Mouse (Mus musculus) limb, embryonic 11.5 days (tissue): Measurements from ENCODE around the gene Gpr33. TPM values are rescaled to one million over a fixed set of nuclear protein-coding genes. Genes with fewer than 3 reads are reported as not detected.

Experiments used
- ATAC-seq: fragments of 200-750 bp; cut with Nextera tagmentation; 2 replicates; pipeline ENCODE4 v1.8.0; 2017; ENCODE audit warnings: low read depth; ENCODE audit not compliant: insufficient number of reproducible peaks, low FRiP score, low TSS enrichment
- DNase-seq: peaks from one replicate; pipeline ENCODE4 v3.0.0-alpha.2; 2015; ENCODE audit warnings: low spot score
- H3K27ac ChIP-seq: fragments of 300-500 bp; sonication (generic); replicated peaks from 2 replicates; pipeline ENCODE4 v1.5.1; 2014; ENCODE audit warnings: low read depth, mild to moderate bottlenecking, low read length
- H3K27me3 ChIP-seq: fragments of 300-500 bp; sonication (generic); 2 replicates; pipeline ENCODE4 v1.6.1; 2014; ENCODE audit warnings: mild to moderate bottlenecking, low read length, mixed read lengths; ENCODE audit not compliant: control insufficient read depth, insufficient read depth
- H3K36me3 ChIP-seq: fragments of 300-500 bp; sonication (generic); 2 replicates; pipeline ENCODE4 v1.6.1; 2014; ENCODE audit warnings: mild to moderate bottlenecking, low read length, moderate library complexity, mixed read lengths; ENCODE audit not compliant: control insufficient read depth, insufficient read depth
- H3K4me1 ChIP-seq: fragments of 300-500 bp; sonication (generic); 2 replicates; pipeline ENCODE4 v1.6.1; 2014; ENCODE audit warnings: low read length, mixed read lengths; ENCODE audit not compliant: control insufficient read depth, insufficient read depth
- H3K4me2 ChIP-seq: fragments of 300-500 bp; sonication (generic); 2 replicates; pipeline ENCODE4 v1.6.1; 2014; ENCODE audit warnings: low read depth, mild to moderate bottlenecking, moderate library complexity; ENCODE audit not compliant: severe bottlenecking
- H3K4me3 ChIP-seq: fragments of 300-500 bp; sonication (generic); 2 replicates; pipeline ENCODE4 v1.5.1; 2014; ENCODE audit warnings: low read depth, low read length
- H3K9ac ChIP-seq: fragments of 300-500 bp; sonication (generic); 2 replicates; pipeline ENCODE4 v1.6.1; 2014; ENCODE audit warnings: mild to moderate bottlenecking, low read length
- H3K9me3 ChIP-seq: fragments of 300-500 bp; sonication (generic); 2 replicates; pipeline ENCODE4 v1.6.1; 2016; ENCODE audit warnings: low read length; ENCODE audit not compliant: control insufficient read depth
- WGBS: fragments of 180-500 bp; shearing (Covaris S2); extraction: QIAGEN DNeasy Blood & Tissue Kit; methylation state at CpG from one replicate; pipeline ENCODE4 v1.1.7; 2014; 5-methylcytosine and 5-hydroxymethylcytosine counted together
- polyA plus RNA-seq: library from polyadenylated mRNA; unstranded; fragments of >200 nt; fragmentation: Nextera tagmentation; extraction: Ambion mirVana; gene quantifications from 2 replicates; pipeline ENCODE4 v1.2.1, GENCODE M21; 2014

Gene Gpr33
- polyA plus RNA-seq, 1 experiment from 2014 or later: not detected

GRCm38 (mm10) chr12:52013274-52013673 is 14.6 kb downstream of the Gpr33 start:
- no peak overlapping the region for H3K27ac ChIP-seq
- no peak for DNase-seq
- H3K9me3 ChIP-seq: no peaks in the 10 kb centered on the region
- no peaks in the 10 kb centered on the region for H3K36me3 ChIP-seq
- H3K4me2 ChIP-seq: no peak overlapping the region
- 13% methylated on average over 9 of the region's 9 CpGs for WGBS
- no peak for ATAC-seq
- no peak overlapping the region for H3K9ac ChIP-seq
- H3K4me1 ChIP-seq: no peaks in the 10 kb centered on the region
- no peaks in the 10 kb centered on the region for H3K27me3 ChIP-seq
- H3K4me3 ChIP-seq: no peak overlapping the region

GRCm38 (mm10) chr12:52012159-52012558 is 15.7 kb downstream of the Gpr33 start:
- WGBS: 71% methylated on average over 8 of the region's 8 CpGs
- Histone ChIP-seq H3K9me3 (no peaks in the 10 kb centered on the region), H3K36me3 (no peaks in the 10 kb centered on the region), H3K9ac (no peak overlapping the region), H3K4me2 (no peak overlapping the region), H3K4me3 (no peak overlapping the region), H3K27ac (no peak overlapping the region), H3K4me1 (no peaks in the 10 kb centered on the region), H3K27me3 (no peaks in the 10 kb centered on the region)
- no peak for DNase-seq
- no peak for ATAC-seq

GRCm38 (mm10) chr12:52010630-52010961 is 17.3 kb downstream of the Gpr33 start:
- no peaks in the 10 kb centered on the region for H3K4me1 ChIP-seq
- H3K4me2 ChIP-seq: no peak overlapping the region
- no peaks in the 10 kb centered on the region for H3K36me3 ChIP-seq
- no peaks in the 10 kb centered on the region for H3K9me3 ChIP-seq
- H3K27ac ChIP-seq: no peak overlapping the region
- DNase-seq (no peak), ATAC-seq (no peak)
- no peak overlapping the region for H3K4me3 ChIP-seq
- H3K9ac ChIP-seq: no peak overlapping the region
- no peaks in the 10 kb centered on the region for H3K27me3 ChIP-seq
- 73% methylated on average over 2 of the region's 2 CpGs for WGBS

- 76% methylated on average over 15 of the region's 15 CpGs for WGBS
- Histone ChIP-seq H3K27me3 (no peaks in the 10 kb centered on the region), H3K36me3 (no peaks in the 10 kb centered on the region), H3K4me2 (no peak overlapping the region), H3K9ac (no peak overlapping the region), H3K4me1 (no peaks in the 10 kb centered on the region), H3K4me3 (no peak overlapping the region), H3K27ac (no peak overlapping the region), H3K9me3 (no peaks in the 10 kb centered on the region)
- ATAC-seq: no peak
- DNase-seq: no peak
Measured at GRCm38 (mm10) chr12:52009928-52010629, 17.8 kb downstream of the Gpr33 start.

GRCm38 (mm10) chr12:52006633-52006994 is 21.2 kb downstream of the Gpr33 start:
- 53% methylated on average over 5 of the region's 5 CpGs for WGBS

GRCm38 (mm10) chr12:52005877-52006632 is 21.8 kb downstream of the Gpr33 start, which contains the start of gene Dtd2:
TSS of gene Dtd2 (minus strand) at chr12:52006501.
- peak within 1 kb of the TSS; percentile 70 for H3K9ac ChIP-seq
- H3K36me3 ChIP-seq: no peaks in the 10 kb centered on the region
- WGBS: 2% methylated on average over 46 of the region's 46 CpGs
- no peaks in the 10 kb centered on the region for H3K27me3 ChIP-seq
- no peaks in the 10 kb centered on the region for H3K9me3 ChIP-seq
- no peak within 1 kb of the TSS for H3K27ac ChIP-seq
- H3K4me3 ChIP-seq: peak within 1 kb of the TSS; percentile 71
- H3K4me1 ChIP-seq: no peaks in the 10 kb centered on the region
- peak; percentile 93 for ATAC-seq
- peak; percentile 96 for DNase-seq
- peak within 1 kb of the TSS; percentile 68 for H3K4me2 ChIP-seq

More at GRCm38 (mm10) chr12:52006633-52006994, 21.2 kb downstream of the Gpr33 start:
- H3K36me3 ChIP-seq: no peaks in the 10 kb centered on the region
- H3K9ac ChIP-seq: no peak overlapping the region; the same call in 1 of the 2 replicates
- no peak for DNase-seq
- H3K9me3 ChIP-seq: no peaks in the 10 kb centered on the region
- no peak overlapping the region for H3K27ac ChIP-seq
- no peaks in the 10 kb centered on the region for H3K4me1 ChIP-seq
- H3K4me3 ChIP-seq: peak overlapping the region; percentile 71
- no peaks in the 10 kb centered on the region for H3K27me3 ChIP-seq
- peak overlapping the region; percentile 68; the same call in 1 of the 2 replicates for H3K4me2 ChIP-seq
- ATAC-seq: peak; percentile 62; the same call in 1 of the 2 replicates

GRCm38 (mm10) chr12:52002746-52003145 is 25.1 kb downstream of the Gpr33 start:
- Histone ChIP-seq H3K4me1 (no peaks in the 10 kb centered on the region), H3K4me2 (no peak overlapping the region), H3K36me3 (peaks cover 3% of the 10 kb centered on the region; the same call in 1 of the 2 replicates), H3K9ac (no peak overlapping the region), H3K9me3 (no peaks in the 10 kb centered on the region), H3K4me3 (no peak overlapping the region), H3K27ac (no peak overlapping the region), H3K27me3 (no peaks in the 10 kb centered on the region)
- no peak for DNase-seq
- no peak for ATAC-seq
- 92% methylated on average over 3 of the region's 3 CpGs for WGBS

GRCm38 (mm10) chr12:52001544-52001943 is 26.3 kb downstream of the Gpr33 start:
- peaks cover 3% of the 10 kb centered on the region; the same call in 1 of the 2 replicates for H3K36me3 ChIP-seq
- H3K4me1 ChIP-seq: no peaks in the 10 kb centered on the region
- 43% methylated on average over 4 of the region's 4 CpGs for WGBS
- no peak overlapping the region for H3K4me2 ChIP-seq
- H3K27me3 ChIP-seq: no peaks in the 10 kb centered on the region
- H3K27ac ChIP-seq: no peak overlapping the region
- no peak overlapping the region for H3K4me3 ChIP-seq
- peak; percentile 58 for DNase-seq
- no peak for ATAC-seq
- no peak overlapping the region for H3K9ac ChIP-seq
- no peaks in the 10 kb centered on the region for H3K9me3 ChIP-seq
